Comparison of ENCODE assay signal across 13 mouse cellular contexts in genomic region chrX:103179771-103180558, GRCm38 (mm10).
"Had no signal": no experiment of that assay in that cellular context is flagged by ENCODE, and none has a peak within 500 bp of the region (broad histone marks: within the 10 kb centered on the region; RNA-seq: fewer than 3 reads in every experiment).

No protein-coding gene starts in this region.

- ATAC-seq: liver, embryonic 12.5 days; midbrain, embryonic 15.5 days had no signal

- DNase-seq: kidney, postnatal 25 days; layer of hippocampus, adult 9-11 months; liver; lung, adult 18-20 months; lung, postnatal 10 days; lung, postnatal 36 days; retina, postnatal 1 day; right cerebral cortex, postnatal 25 days; spleen, adult 18-20 months; thymus, adult 18-20 months; thymus, postnatal 4 days had no signal
